Mouse (Mus musculus): ENCODE measurements around the gene Pik3r1. TPM values are rescaled to one million over a fixed set of nuclear protein-coding genes. Genes with fewer than 3 reads are reported as not detected.

The Pik3r1 gene
- total RNA-seq, 1 experiment: 7.3 TPM

DNA sequence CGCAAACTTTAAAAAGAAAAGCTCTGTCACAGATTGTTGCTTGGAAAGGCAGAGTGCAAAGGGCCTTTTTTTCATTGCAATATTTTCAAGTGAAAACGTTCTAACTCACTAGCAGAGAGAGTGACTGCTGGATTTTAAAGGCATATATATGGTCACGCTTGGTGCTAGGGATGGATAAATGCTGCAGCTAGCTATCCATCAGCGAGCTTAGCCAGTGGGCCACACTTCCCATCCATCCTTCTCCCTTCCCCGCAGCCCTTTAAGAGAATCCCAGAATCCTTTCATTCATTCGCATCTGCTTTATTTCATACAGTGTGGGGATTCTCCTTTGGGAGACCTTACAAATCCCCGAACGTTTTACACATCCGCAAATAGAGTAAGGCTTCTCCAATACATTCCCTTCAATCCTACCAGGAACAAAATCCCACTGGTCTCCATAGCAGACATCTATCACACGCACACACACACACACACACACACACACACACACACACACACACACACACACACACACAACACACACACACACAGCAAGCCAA, 32.9 kb upstream of the Pik3r1 start:
- Histone ChIP-seq H3K9ac (ENCODE audit: insufficient read depth, low read depth, low read length, poor library complexity, severe bottlenecking) (no peak overlapping the region), H3K4me1 (ENCODE audit: control insufficient read depth in 2 of 2, insufficient read depth in 2 of 2, low read length in 2 of 2, poor library complexity in 1 of 2) (peaks cover 5 to 19% of the 10 kb centered on the region in 2 experiments; a peak in 2 of 4 replicates), H3K27ac (ENCODE audit: insufficient read depth, low read depth, low read length, poor library complexity, severe bottlenecking) (no peak overlapping the region), H3K9me3 (ENCODE audit: control insufficient read depth, insufficient read depth, low read depth, low read length) (no peaks in the 10 kb centered on the region), H3K36me3 (ENCODE audit: control insufficient read depth, insufficient read depth, low read length, poor library complexity, severe bottlenecking) (no peaks in the 10 kb centered on the region), H3K4me3 (ENCODE audit: insufficient read depth in 1 of 2, low read depth in 1 of 2, low read length in 2 of 2, poor library complexity in 1 of 2, severe bottlenecking in 1 of 2) (peak overlapping the region; percentile 0 to 51; a peak in 2 of 4 replicates)
- DNase-seq (ENCODE audit: low read depth, low spot score): no peak
- in situ Hi-C loops (cut with MboI; ENCODE audit: low sequenced_read_pairs in 2 of 2, unreplicated experiment in 2 of 2): no loop called here
- no peak for TF ChIP-seq ZNF384 (IDR thresholded peaks at IDR 0.05; ENCODE audit: low read depth, low read length)
- TF ChIP-seq CHD2 (IDR thresholded peaks at IDR 0.05; ENCODE audit: low read depth, low read length): no peak
- no peak for TF ChIP-seq MAFK (IDR thresholded peaks at IDR 0.05; ENCODE audit: insufficient read depth, low read depth, low read length)
- no peak for TF ChIP-seq ZC3H11A (IDR thresholded peaks at IDR 0.05; ENCODE audit: borderline replicate concordance, low read depth, low read length)
- no peak for TF ChIP-seq HCFC1 (IDR thresholded peaks at IDR 0.05; ENCODE audit: borderline replicate concordance, insufficient read depth, low read length)

DNA sequence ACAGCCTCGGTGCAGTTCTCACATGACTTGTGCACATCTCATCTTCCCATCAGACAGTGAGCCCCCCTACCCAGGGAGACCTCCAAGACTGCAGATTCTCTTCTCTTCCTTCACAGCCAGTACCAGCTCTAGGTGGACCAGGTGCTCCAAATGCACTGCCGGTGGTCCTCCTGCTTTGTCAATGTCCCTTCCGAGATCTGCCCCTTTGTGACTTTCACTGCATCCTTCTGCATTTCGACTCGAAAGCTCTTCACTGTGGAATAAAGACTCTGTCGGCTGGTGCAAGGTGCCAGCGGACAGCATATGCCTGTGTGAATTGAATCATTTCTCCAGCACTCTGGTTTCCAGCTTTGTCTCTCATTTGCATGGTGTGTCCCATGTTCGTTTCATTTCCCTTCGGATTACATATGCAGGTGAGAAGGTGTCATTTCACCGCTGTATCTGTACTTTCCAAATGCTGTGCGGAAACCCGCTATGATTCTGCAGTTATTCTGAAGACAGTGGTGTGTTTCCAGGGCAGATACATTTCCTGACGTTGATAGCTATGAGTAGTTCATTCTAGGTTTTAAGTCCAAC, 32.1 kb upstream of the Pik3r1 start:
- no peak for TF ChIP-seq ZNF384 (IDR thresholded peaks at IDR 0.05; ENCODE audit: low read depth, low read length)
- no peak for TF ChIP-seq HCFC1 (IDR thresholded peaks at IDR 0.05; ENCODE audit: borderline replicate concordance, insufficient read depth, low read length)
- TF ChIP-seq ZC3H11A (IDR thresholded peaks at IDR 0.05; ENCODE audit: borderline replicate concordance, low read depth, low read length): no peak
- no peak for TF ChIP-seq CHD2 (IDR thresholded peaks at IDR 0.05; ENCODE audit: low read depth, low read length)
- TF ChIP-seq MAFK (IDR thresholded peaks at IDR 0.05; ENCODE audit: insufficient read depth, low read depth, low read length): no peak
- no peak overlapping the region; the same call in 1 of the 2 replicates for H3K27ac ChIP-seq (ENCODE audit: insufficient read depth, low read depth, low read length, poor library complexity, severe bottlenecking)
- no peak for DNase-seq (ENCODE audit: low read depth, low spot score)
- no peak overlapping the region for H3K9ac ChIP-seq (ENCODE audit: insufficient read depth, low read depth, low read length, poor library complexity, severe bottlenecking)
- no peaks in the 10 kb centered on the region for H3K9me3 ChIP-seq (ENCODE audit: control insufficient read depth, insufficient read depth, low read depth, low read length)
- H3K36me3 ChIP-seq (ENCODE audit: control insufficient read depth, insufficient read depth, low read length, poor library complexity, severe bottlenecking): no peaks in the 10 kb centered on the region
- peaks cover 5 to 13% of the 10 kb centered on the region in 2 experiments; a peak in 1 of 4 replicates for H3K4me1 ChIP-seq (ENCODE audit: control insufficient read depth in 2 of 2, insufficient read depth in 2 of 2, low read length in 2 of 2, poor library complexity in 1 of 2)
- in situ Hi-C loops (cut with MboI; ENCODE audit: low sequenced_read_pairs in 2 of 2, unreplicated experiment in 2 of 2): no loop called here
- H3K4me3 ChIP-seq (ENCODE audit: insufficient read depth in 1 of 2, low read depth in 1 of 2, low read length in 2 of 2, poor library complexity in 1 of 2, severe bottlenecking in 1 of 2): no peak overlapping the region

DNA sequence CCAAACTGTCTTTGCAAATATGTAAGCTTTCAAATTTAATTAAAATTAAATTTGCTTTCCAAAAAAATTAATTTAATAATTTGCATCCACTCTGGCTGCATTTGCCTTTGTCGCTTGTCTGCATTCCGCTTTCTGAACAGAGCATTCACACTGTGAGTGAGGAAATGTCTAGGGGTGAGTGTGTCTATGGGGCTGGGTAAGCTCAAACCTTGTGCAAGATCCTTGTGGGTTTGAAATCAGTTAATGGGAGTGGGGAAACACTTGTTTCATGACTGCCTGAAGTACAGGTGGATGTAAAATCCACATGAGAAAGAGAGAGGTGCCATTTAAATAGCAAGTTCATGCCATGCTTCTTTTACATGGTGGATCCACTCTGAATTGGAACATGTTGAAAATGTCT, 31.3 kb upstream of the Pik3r1 start:
- H3K36me3 ChIP-seq (ENCODE audit: control insufficient read depth, insufficient read depth, low read length, poor library complexity, severe bottlenecking): no peaks in the 10 kb centered on the region

GRCm38 (mm10) chr13:101798522-101798921, 30.5 kb upstream of the Pik3r1 start:
- Histone ChIP-seq H3K4me3 (ENCODE audit: insufficient read depth in 1 of 2, low read depth in 1 of 2, low read length in 2 of 2, poor library complexity in 1 of 2, severe bottlenecking in 1 of 2) (no peak overlapping the region), H3K27ac (ENCODE audit: insufficient read depth, low read depth, low read length, poor library complexity, severe bottlenecking) (no peak overlapping the region), H3K9ac (ENCODE audit: insufficient read depth, low read depth, low read length, poor library complexity, severe bottlenecking) (no peak overlapping the region), H3K9me3 (ENCODE audit: control insufficient read depth, insufficient read depth, low read depth, low read length) (no peaks in the 10 kb centered on the region), H3K36me3 (ENCODE audit: control insufficient read depth, insufficient read depth, low read length, poor library complexity, severe bottlenecking) (no peaks in the 10 kb centered on the region), H3K4me1 (ENCODE audit: control insufficient read depth in 2 of 2, insufficient read depth in 2 of 2, low read length in 2 of 2, poor library complexity in 1 of 2) (peaks cover 5 to 9% of the 10 kb centered on the region in 2 experiments; a peak in 1 of 4 replicates)
- in situ Hi-C loops (cut with MboI; ENCODE audit: low sequenced_read_pairs in 2 of 2, unreplicated experiment in 2 of 2): no loop called here
- no peak for DNase-seq (ENCODE audit: low read depth, low spot score)
- TF ChIP-seq CHD2 (IDR thresholded peaks at IDR 0.05; ENCODE audit: low read depth, low read length): no peak
- TF ChIP-seq MAFK (IDR thresholded peaks at IDR 0.05; ENCODE audit: insufficient read depth, low read depth, low read length): no peak
- no peak for TF ChIP-seq ZNF384 (IDR thresholded peaks at IDR 0.05; ENCODE audit: low read depth, low read length)
- no peak for TF ChIP-seq HCFC1 (IDR thresholded peaks at IDR 0.05; ENCODE audit: borderline replicate concordance, insufficient read depth, low read length)
- no peak for TF ChIP-seq ZC3H11A (IDR thresholded peaks at IDR 0.05; ENCODE audit: borderline replicate concordance, low read depth, low read length)

More for the DNA sequence above, 31.3 kb upstream of the Pik3r1 start:
- Histone ChIP-seq H3K4me1 (ENCODE audit: control insufficient read depth in 2 of 2, insufficient read depth in 2 of 2, low read length in 2 of 2, poor library complexity in 1 of 2) (peaks cover 5 to 13% of the 10 kb centered on the region in 2 experiments; a peak in 1 of 4 replicates), H3K4me3 (ENCODE audit: insufficient read depth in 1 of 2, low read depth in 1 of 2, low read length in 2 of 2, poor library complexity in 1 of 2, severe bottlenecking in 1 of 2) (no peak overlapping the region), H3K27ac (ENCODE audit: insufficient read depth, low read depth, low read length, poor library complexity, severe bottlenecking) (no peak overlapping the region), H3K9me3 (ENCODE audit: control insufficient read depth, insufficient read depth, low read depth, low read length) (no peaks in the 10 kb centered on the region), H3K9ac (ENCODE audit: insufficient read depth, low read depth, low read length, poor library complexity, severe bottlenecking) (no peak overlapping the region)
- DNase-seq (ENCODE audit: low read depth, low spot score): no peak
- in situ Hi-C loops (cut with MboI; ENCODE audit: low sequenced_read_pairs in 2 of 2, unreplicated experiment in 2 of 2): no loop called here
- TF ChIP-seq ZC3H11A (IDR thresholded peaks at IDR 0.05; ENCODE audit: borderline replicate concordance, low read depth, low read length) (no peak), CHD2 (IDR thresholded peaks at IDR 0.05; ENCODE audit: low read depth, low read length) (no peak), MAFK (IDR thresholded peaks at IDR 0.05; ENCODE audit: insufficient read depth, low read depth, low read length) (no peak), ZNF384 (IDR thresholded peaks at IDR 0.05; ENCODE audit: low read depth, low read length) (no peak), HCFC1 (IDR thresholded peaks at IDR 0.05; ENCODE audit: borderline replicate concordance, insufficient read depth, low read length) (no peak)

All from ES-E14 (cell line).